Mouse (Mus musculus) liver, adult 2 months (tissue): ENCODE results near the gene Cdk12.

ENCODE experiments used
- CTCF ChIP-seq: fragments of 200-500 bp; IDR thresholded peaks from 2 replicates; pipeline ENCODE4 v1.5.1; 2011; ENCODE audit warnings: low read depth, low read length, control low read depth
- POLR2A ChIP-seq: fragments of 200-500 bp; IDR thresholded peaks from 2 replicates; pipeline ENCODE4 v1.6.1; 2011; ENCODE audit warnings: low read length, control low read depth; ENCODE audit not compliant: insufficient read depth; ENCODE audit errors: extremely low read depth

- TF ChIP-seq CTCF = no peak
- no peak for TF ChIP-seq POLR2A
Measured at GRCm38 (mm10) chr11:98205463-98205862, 2.6 kb downstream of the Cdk12 start.
